Mouse (Mus musculus) neural tube, embryonic 13.5 days (tissue): ENCODE results near the gene S1pr4. TPM values are rescaled to one million over a fixed set of nuclear protein-coding genes. Genes with fewer than 3 reads are reported as not detected.

ENCODE experiments used
- ATAC-seq: fragments of 200-750 bp; cut with Nextera tagmentation; 2 replicates; pipeline ENCODE4 v1.8.0; 2017; ENCODE audit warnings: low read depth, mild to moderate bottlenecking, moderate TSS enrichment, moderate library complexity
- H3K27ac ChIP-seq: fragments of 300-500 bp; sonication (generic); replicated peaks from 2 replicates; pipeline ENCODE4 v1.5.1; 2015; ENCODE audit warnings: moderate library complexity, mild to moderate bottlenecking, inconsistent platforms
- H3K27me3 ChIP-seq: fragments of 300-500 bp; sonication (generic); 2 replicates; pipeline ENCODE4 v1.6.1; 2015; ENCODE audit warnings: mild to moderate bottlenecking, inconsistent platforms
- H3K36me3 ChIP-seq: fragments of 300-500 bp; sonication (generic); 2 replicates; pipeline ENCODE4 v1.6.1; 2015; ENCODE audit warnings: mild to moderate bottlenecking, inconsistent platforms
- H3K4me1 ChIP-seq: fragments of 300-500 bp; sonication (generic); replicated peaks from 2 replicates; pipeline ENCODE4 v1.6.1; 2015; ENCODE audit warnings: inconsistent platforms
- H3K4me2 ChIP-seq: fragments of 300-500 bp; sonication (generic); 2 replicates; pipeline ENCODE4 v1.6.1; 2015; ENCODE audit warnings: inconsistent platforms, mild to moderate bottlenecking, moderate library complexity
- H3K4me3 ChIP-seq: fragments of 300-500 bp; sonication (generic); 2 replicates; pipeline ENCODE4 v1.5.1; 2015; ENCODE audit warnings: mild to moderate bottlenecking, inconsistent platforms
- H3K9ac ChIP-seq: fragments of 300-500 bp; sonication (generic); 2 replicates; pipeline ENCODE4 v1.6.1; 2015; ENCODE audit warnings: moderate library complexity, mild to moderate bottlenecking, inconsistent platforms
- H3K9me3 ChIP-seq: fragments of 300-500 bp; sonication (generic); 2 replicates; pipeline ENCODE4 v1.6.1; 2016; ENCODE audit warnings: inconsistent platforms
- WGBS: fragments of 180-500 bp; shearing (Covaris S2); methylation state at CpG from one replicate; pipeline ENCODE4 v1.1.7; 2015; 5-methylcytosine and 5-hydroxymethylcytosine counted together
- polyA plus RNA-seq: library from polyadenylated mRNA; unstranded; fragments of >200 nt; fragmentation: Nextera tagmentation; extraction: Ambion mirVana; gene quantifications from 2 replicates; pipeline ENCODE4 v1.2.1, GENCODE M21; 2015

Gene S1pr4
- polyA plus RNA-seq, 1 experiment from 2014 or later: 0.64 TPM

GRCm38 (mm10) chr10:81497401-81498270 is 2.3 kb downstream of the S1pr4 start:
- Histone ChIP-seq H3K27ac (0 out of 2 replicates have a peak overlapping the region, but pooled peaks have one; percentile 71), H3K9me3 (no peaks in the 10 kb centered on the region), H3K4me3 (peak overlapping the region; percentile 65; the same call in 1 of the 2 replicates), H3K4me2 (peak overlapping the region; percentile 57), H3K9ac (peak overlapping the region; percentile 71), H3K4me1 (peaks cover 26% of the 10 kb centered on the region), H3K27me3 (no peaks in the 10 kb centered on the region), H3K36me3 (peaks cover 8% of the 10 kb centered on the region)
- no peak for ATAC-seq
- WGBS: 81% methylated on average over 17 of the region's 17 CpGs

GRCm38 (mm10) chr10:81496969-81497368 is 3.0 kb downstream of the S1pr4 start:
- peaks cover 26% of the 10 kb centered on the region for H3K4me1 ChIP-seq
- peak overlapping the region; percentile 57 for H3K4me2 ChIP-seq
- no peaks in the 10 kb centered on the region for H3K27me3 ChIP-seq
- no peaks in the 10 kb centered on the region for H3K9me3 ChIP-seq
- H3K36me3 ChIP-seq: peaks cover 14% of the 10 kb centered on the region
- peak overlapping the region; percentile 71 for H3K9ac ChIP-seq
- peak overlapping the region; percentile 65 for H3K4me3 ChIP-seq
- no peak for ATAC-seq
- 34% methylated on average over 4 of the region's 4 CpGs for WGBS
- peak overlapping the region; percentile 71 for H3K27ac ChIP-seq

- Histone ChIP-seq H3K27me3 (no peaks in the 10 kb centered on the region), H3K4me1 (peaks cover 26% of the 10 kb centered on the region), H3K9ac (peak within 1 kb of the TSS; percentile 86), H3K27ac (peak within 1 kb of the TSS; percentile 71), H3K36me3 (peaks cover 20% of the 10 kb centered on the region), H3K9me3 (no peaks in the 10 kb centered on the region), H3K4me3 (peak within 1 kb of the TSS; percentile 65), H3K4me2 (peak within 1 kb of the TSS; percentile 91)
- under 1% methylated on average over 45 of the region's 45 CpGs for WGBS
- ATAC-seq: peak; percentile 96
Observed at GRCm38 (mm10) chr10:81496264-81496901, 3.5 kb downstream of the S1pr4 start, which contains the start of gene Ncln. Gene Ncln (minus strand): TSS chr10:81496392.

- Histone ChIP-seq H3K27ac (peak overlapping the region; percentile 46; the same call in 1 of the 2 replicates), H3K9me3 (no peaks in the 10 kb centered on the region), H3K9ac (peak overlapping the region; percentile 86), H3K27me3 (no peaks in the 10 kb centered on the region), H3K4me1 (peaks cover 26% of the 10 kb centered on the region), H3K4me3 (peak overlapping the region; percentile 65), H3K36me3 (peaks cover 27% of the 10 kb centered on the region), H3K4me2 (peak overlapping the region; percentile 91)
- 2% methylated on average over 41 of the region's 41 CpGs for WGBS
- ATAC-seq: peak; percentile 40
Observed at GRCm38 (mm10) chr10:81495616-81496263, 4.2 kb downstream of the S1pr4 start.

GRCm38 (mm10) chr10:81495151-81495550 is 4.8 kb downstream of the S1pr4 start:
- Histone ChIP-seq H3K9ac (peak overlapping the region; percentile 86), H3K36me3 (peaks cover 32% of the 10 kb centered on the region), H3K27ac (no peak overlapping the region), H3K9me3 (no peaks in the 10 kb centered on the region), H3K4me3 (peak overlapping the region; percentile 65), H3K27me3 (no peaks in the 10 kb centered on the region), H3K4me2 (peak overlapping the region; percentile 91), H3K4me1 (peaks cover 26% of the 10 kb centered on the region)
- 76% methylated on average over 6 of the region's 6 CpGs for WGBS
- no peak for ATAC-seq

GRCm38 (mm10) chr10:81494260-81495041 is 5.5 kb downstream of the S1pr4 start:
- Histone ChIP-seq H3K9ac (peak overlapping the region; percentile 86), H3K4me1 (peaks cover 26% of the 10 kb centered on the region), H3K27me3 (no peaks in the 10 kb centered on the region), H3K27ac (no peak overlapping the region), H3K4me2 (peak overlapping the region; percentile 91), H3K4me3 (peak overlapping the region; percentile 65; the same call in 1 of the 2 replicates), H3K9me3 (no peaks in the 10 kb centered on the region), H3K36me3 (peaks cover 39% of the 10 kb centered on the region)
- 81% methylated on average over 11 of the region's 11 CpGs for WGBS
- ATAC-seq: no peak

GRCm38 (mm10) chr10:81493601-81494220 is 6.2 kb downstream of the S1pr4 start:
- Histone ChIP-seq H3K27ac (no peak overlapping the region), H3K4me1 (peaks cover 26% of the 10 kb centered on the region), H3K4me2 (0 out of 2 replicates have a peak overlapping the region, but pooled peaks have one; percentile 91), H3K9ac (0 out of 2 replicates have a peak overlapping the region, but pooled peaks have one; percentile 86), H3K9me3 (no peaks in the 10 kb centered on the region), H3K36me3 (peaks cover 46% of the 10 kb centered on the region), H3K4me3 (no peak overlapping the region), H3K27me3 (no peaks in the 10 kb centered on the region)
- 86% methylated on average over 8 of the region's 8 CpGs for WGBS
- no peak for ATAC-seq

- no peak for ATAC-seq
- Histone ChIP-seq H3K27me3 (no peaks in the 10 kb centered on the region), H3K4me3 (no peak overlapping the region), H3K9ac (no peak overlapping the region), H3K36me3 (peaks cover 56% of the 10 kb centered on the region), H3K4me2 (no peak overlapping the region), H3K9me3 (no peaks in the 10 kb centered on the region), H3K27ac (no peak overlapping the region), H3K4me1 (peaks cover 26% of the 10 kb centered on the region)
- WGBS: 87% methylated on average over 11 of the region's 11 CpGs
Observed at GRCm38 (mm10) chr10:81492606-81493240, 7.2 kb downstream of the S1pr4 start.

GRCm38 (mm10) chr10:81491018-81491417 is 8.9 kb downstream of the S1pr4 start:
- no peaks in the 10 kb centered on the region for H3K27me3 ChIP-seq
- 92% methylated on average over 9 of the region's 9 CpGs for WGBS

GRCm38 (mm10) chr10:81489941-81490340 is 10.0 kb downstream of the S1pr4 start:
- H3K4me3 ChIP-seq: no peak overlapping the region
- H3K27ac ChIP-seq: no peak overlapping the region
- H3K36me3 ChIP-seq: peaks cover 73% of the 10 kb centered on the region
- H3K9me3 ChIP-seq: no peaks in the 10 kb centered on the region
- H3K4me1 ChIP-seq: peaks cover 16% of the 10 kb centered on the region
- no peak for ATAC-seq
- H3K4me2 ChIP-seq: no peak overlapping the region
- no peak overlapping the region for H3K9ac ChIP-seq
- H3K27me3 ChIP-seq: no peaks in the 10 kb centered on the region
- WGBS: 87% methylated on average over 14 of the region's 14 CpGs

More at GRCm38 (mm10) chr10:81491018-81491417, 8.9 kb downstream of the S1pr4 start:
- Histone ChIP-seq H3K4me1 (peaks cover 19% of the 10 kb centered on the region), H3K4me3 (no peak overlapping the region), H3K9ac (no peak overlapping the region), H3K36me3 (peaks cover 73% of the 10 kb centered on the region), H3K9me3 (no peaks in the 10 kb centered on the region), H3K4me2 (no peak overlapping the region), H3K27ac (no peak overlapping the region)
- ATAC-seq: no peak
